Mouse (Mus musculus): Measurements from ENCODE around the gene N4bp1. TPM values are rescaled to one million over a fixed set of nuclear protein-coding genes. Genes with fewer than 3 reads are reported as not detected.
A peak's percentile ranks its signal among the peaks of the same experiment; 100 is the strongest.

N4bp1 gene
- polyA plus RNA-seq, 1 experiment, result 7.6 TPM

DNA sequence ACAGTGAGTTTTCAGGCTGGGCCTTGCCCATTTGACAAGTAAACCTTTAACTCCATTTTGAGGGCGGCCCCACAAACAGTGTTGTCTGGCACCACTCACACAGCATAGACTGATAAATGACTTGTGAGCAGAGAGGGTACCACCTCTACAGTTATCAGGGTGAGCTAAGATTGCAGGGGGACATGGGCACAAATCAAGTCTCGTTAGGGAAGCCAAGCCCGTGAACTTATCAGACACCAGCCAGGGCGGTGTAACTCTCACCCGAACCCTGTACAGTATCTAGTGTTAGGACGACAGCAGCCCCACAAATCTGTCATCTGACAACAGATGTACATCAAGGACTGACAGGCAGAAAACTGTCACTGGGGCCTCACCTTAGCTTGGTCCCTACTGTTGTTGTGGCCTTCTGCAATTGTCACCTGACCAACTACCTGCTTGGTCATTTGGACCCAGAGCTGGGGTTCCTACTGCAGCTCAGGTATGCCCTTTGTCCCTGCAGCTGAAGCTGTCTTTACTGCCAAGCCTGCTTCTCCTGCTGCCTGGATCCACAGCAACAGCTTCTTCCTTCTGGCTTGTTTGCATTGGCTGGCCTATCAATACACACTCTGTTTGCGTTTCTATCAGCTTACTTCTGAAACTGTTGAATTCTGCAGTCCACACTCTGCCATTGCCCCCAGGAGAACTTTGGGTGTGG lies 12.8 kb upstream of the N4bp1 start:
- Histone ChIP-seq H3K79me2 (ENCODE audit: control insufficient read depth, insufficient read depth) (no peaks in the 10 kb centered on the region), H3K27me3 (ENCODE audit: control insufficient read depth, insufficient read depth, insufficient read length) (no peaks in the 10 kb centered on the region), H3K36me3 (ENCODE audit: control insufficient read depth, insufficient read depth) (no peaks in the 10 kb centered on the region), H3K4me2 (ENCODE audit: low read depth) (no peak overlapping the region), H3ac (ENCODE audit: control insufficient read depth, insufficient read length) (no peak overlapping the region), H3K4me3 (no peak overlapping the region)
- TF ChIP-seq CEBPB (IDR thresholded peaks at IDR 0.05; ENCODE audit: insufficient read depth, poor library complexity, severe bottlenecking), result no peak
- TF ChIP-seq SRF (IDR thresholded peaks at IDR 0.05; ENCODE audit: control insufficient read depth, insufficient read length, low read depth), result no peak
- no peak for TF ChIP-seq REST (IDR thresholded peaks at IDR 0.05; ENCODE audit: insufficient read depth, insufficient read length)
- no peak for TF ChIP-seq MYOD1 (IDR thresholded peaks at IDR 0.05; ENCODE audit: control insufficient read depth in 1 of 3, insufficient read length in 2 of 3, low read depth in 2 of 3)
- TF ChIP-seq TCF12 (IDR thresholded peaks at IDR 0.05; ENCODE audit: insufficient read depth, poor library complexity, severe bottlenecking), result no peak
- TF ChIP-seq TCF3 (IDR thresholded peaks at IDR 0.05; ENCODE audit: insufficient read length, low read depth), result no peak
- no peak for TF ChIP-seq USF1 (IDR thresholded peaks at IDR 0.05; ENCODE audit: low read depth)
- no peak for TF ChIP-seq MAX (IDR thresholded peaks at IDR 0.05; ENCODE audit: low read depth)
- TF ChIP-seq MYOG (IDR thresholded peaks at IDR 0.05; ENCODE audit: control insufficient read depth in 1 of 3, insufficient read depth in 1 of 3, insufficient read length in 2 of 3, low read depth in 2 of 3), result no peak
- TF ChIP-seq POLR2AphosphoS2 (IDR thresholded peaks at IDR 0.05; ENCODE audit: insufficient read length, low read depth), result no peak
- no peak for TF ChIP-seq E2F4 (IDR thresholded peaks at IDR 0.05; ENCODE audit: insufficient read depth)
- no peak for TF ChIP-seq POLR2A (IDR thresholded peaks at IDR 0.05; ENCODE audit: insufficient read length, low read depth)

DNA sequence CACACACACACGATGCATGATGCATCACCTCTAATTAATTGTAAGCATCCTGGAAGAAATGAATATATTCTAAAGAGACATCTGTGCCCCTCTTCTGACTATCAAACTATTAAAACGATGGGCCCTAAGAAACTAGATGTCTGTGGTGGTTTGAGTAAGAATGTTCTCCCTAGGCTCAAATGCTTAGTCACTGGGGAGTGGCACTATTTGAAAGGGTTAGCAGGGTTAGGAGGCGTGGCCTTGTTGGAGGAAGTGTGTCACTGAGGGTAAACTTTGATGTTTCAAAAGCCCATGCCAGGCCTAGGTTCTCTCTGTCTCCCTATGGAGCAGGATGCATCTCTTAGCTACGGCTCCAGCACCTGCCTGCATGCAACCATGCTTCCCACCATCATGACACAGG lies 10.3 kb upstream of the N4bp1 start:
- Histone ChIP-seq H3K27me3 (ENCODE audit: control insufficient read depth, insufficient read depth, insufficient read length) (no peaks in the 10 kb centered on the region), H3ac (ENCODE audit: control insufficient read depth, insufficient read length) (no peak overlapping the region), H3K4me3 (no peak overlapping the region), H3K4me2 (ENCODE audit: low read depth) (no peak overlapping the region), H3K36me3 (ENCODE audit: control insufficient read depth, insufficient read depth) (no peaks in the 10 kb centered on the region), H3K79me2 (ENCODE audit: control insufficient read depth, insufficient read depth) (no peaks in the 10 kb centered on the region)
- TF ChIP-seq POLR2A (IDR thresholded peaks at IDR 0.05; ENCODE audit: insufficient read length, low read depth) (no peak), MYOD1 (IDR thresholded peaks at IDR 0.05; ENCODE audit: control insufficient read depth in 1 of 3, insufficient read length in 2 of 3, low read depth in 2 of 3) (no peak), MYOG (IDR thresholded peaks at IDR 0.05; ENCODE audit: control insufficient read depth in 1 of 3, insufficient read depth in 1 of 3, insufficient read length in 2 of 3, low read depth in 2 of 3) (no peak), SRF (IDR thresholded peaks at IDR 0.05; ENCODE audit: control insufficient read depth, insufficient read length, low read depth) (no peak), REST (IDR thresholded peaks at IDR 0.05; ENCODE audit: insufficient read depth, insufficient read length) (no peak), POLR2AphosphoS2 (IDR thresholded peaks at IDR 0.05; ENCODE audit: insufficient read length, low read depth) (no peak), TCF12 (IDR thresholded peaks at IDR 0.05; ENCODE audit: insufficient read depth, poor library complexity, severe bottlenecking) (no peak), MAX (IDR thresholded peaks at IDR 0.05; ENCODE audit: low read depth) (no peak), USF1 (IDR thresholded peaks at IDR 0.05; ENCODE audit: low read depth) (no peak)

DNA sequence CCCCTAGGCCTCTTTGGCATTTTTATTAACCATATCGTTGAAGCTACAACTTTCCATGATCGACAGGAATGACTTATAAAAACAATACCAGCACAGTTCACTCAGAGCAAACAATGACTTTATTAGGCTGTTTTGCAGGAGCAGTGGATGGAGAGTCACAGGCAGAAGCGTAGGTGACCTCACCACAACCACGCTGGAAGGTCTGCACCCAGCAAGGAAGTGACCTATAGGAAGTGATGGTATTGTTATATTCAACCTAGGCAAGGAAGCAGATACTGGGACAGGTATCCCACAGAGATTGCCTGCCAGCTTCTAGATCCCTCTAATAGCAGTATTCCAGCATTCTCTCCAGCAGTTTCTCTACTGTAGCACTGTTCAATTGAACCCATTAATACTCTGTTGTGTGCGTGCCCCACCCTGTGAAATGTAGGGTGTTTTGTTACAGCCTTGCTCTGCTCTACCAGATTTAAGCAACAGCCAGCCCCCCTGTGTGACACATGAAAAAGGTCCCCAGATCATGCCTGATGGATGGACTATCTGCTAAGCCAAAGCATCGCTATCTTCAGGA lies 9.2 kb upstream of the N4bp1 start:
- TF ChIP-seq TCF12 (IDR thresholded peaks at IDR 0.05; ENCODE audit: insufficient read depth, poor library complexity, severe bottlenecking), result no peak
- TF ChIP-seq MAX (IDR thresholded peaks at IDR 0.05; ENCODE audit: low read depth), result no peak
- no peak for TF ChIP-seq TCF3 (IDR thresholded peaks at IDR 0.05; ENCODE audit: insufficient read length, low read depth)
- TF ChIP-seq POLR2AphosphoS2 (IDR thresholded peaks at IDR 0.05; ENCODE audit: insufficient read length, low read depth), result no peak
- no peak for TF ChIP-seq USF1 (IDR thresholded peaks at IDR 0.05; ENCODE audit: low read depth)
- TF ChIP-seq MYOG (IDR thresholded peaks at IDR 0.05; ENCODE audit: control insufficient read depth in 1 of 3, insufficient read depth in 1 of 3, insufficient read length in 2 of 3, low read depth in 2 of 3), result no peak
- TF ChIP-seq REST (IDR thresholded peaks at IDR 0.05; ENCODE audit: insufficient read depth, insufficient read length), result no peak
- no peak for TF ChIP-seq E2F4 (IDR thresholded peaks at IDR 0.05; ENCODE audit: insufficient read depth)
- Histone ChIP-seq H3ac (ENCODE audit: control insufficient read depth, insufficient read length) (no peak overlapping the region), H3K36me3 (ENCODE audit: control insufficient read depth, insufficient read depth) (no peaks in the 10 kb centered on the region), H3K79me2 (ENCODE audit: control insufficient read depth, insufficient read depth) (no peaks in the 10 kb centered on the region), H3K4me3 (no peak overlapping the region), H3K27me3 (ENCODE audit: control insufficient read depth, insufficient read depth, insufficient read length) (no peaks in the 10 kb centered on the region), H3K4me2 (ENCODE audit: low read depth) (no peak overlapping the region)

DNA sequence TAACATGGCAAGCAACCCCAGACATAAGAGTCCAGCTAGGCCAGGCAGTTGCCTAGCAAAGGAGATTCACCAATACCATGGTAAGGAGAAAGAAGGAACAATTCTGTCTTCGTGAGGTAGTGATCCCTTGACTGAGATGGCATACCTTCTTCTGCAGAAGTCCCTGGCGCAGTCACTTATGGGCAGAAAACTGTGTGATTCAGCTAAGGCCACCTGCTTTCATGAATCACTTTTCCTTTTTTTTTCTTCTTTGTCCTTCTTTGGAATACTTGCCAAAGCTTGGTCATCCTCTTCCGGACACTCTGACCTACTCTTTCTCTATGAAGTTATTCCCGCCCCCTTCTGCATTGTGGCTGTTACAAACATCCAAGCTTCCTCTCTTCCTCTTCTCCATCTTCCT lies 8.5 kb upstream of the N4bp1 start:
- no peak overlapping the region for H3K4me2 ChIP-seq (ENCODE audit: low read depth)
- H3K27me3 ChIP-seq (ENCODE audit: control insufficient read depth, insufficient read depth, insufficient read length), result no peaks in the 10 kb centered on the region
- TF ChIP-seq REST (IDR thresholded peaks at IDR 0.05; ENCODE audit: insufficient read depth, insufficient read length) (no peak), USF1 (IDR thresholded peaks at IDR 0.05; ENCODE audit: low read depth) (no peak), TCF3 (IDR thresholded peaks at IDR 0.05; ENCODE audit: insufficient read length, low read depth) (no peak), MYOD1 (IDR thresholded peaks at IDR 0.05; ENCODE audit: control insufficient read depth in 1 of 3, insufficient read length in 2 of 3, low read depth in 2 of 3) (peak in 1 of 3 experiments; percentile 43)
- no peak overlapping the region for H3ac ChIP-seq (ENCODE audit: control insufficient read depth, insufficient read length)
- H3K79me2 ChIP-seq (ENCODE audit: control insufficient read depth, insufficient read depth), result no peaks in the 10 kb centered on the region
- H3K36me3 ChIP-seq (ENCODE audit: control insufficient read depth, insufficient read depth), result no peaks in the 10 kb centered on the region
- H3K4me3 ChIP-seq, result no peak overlapping the region

DNA sequence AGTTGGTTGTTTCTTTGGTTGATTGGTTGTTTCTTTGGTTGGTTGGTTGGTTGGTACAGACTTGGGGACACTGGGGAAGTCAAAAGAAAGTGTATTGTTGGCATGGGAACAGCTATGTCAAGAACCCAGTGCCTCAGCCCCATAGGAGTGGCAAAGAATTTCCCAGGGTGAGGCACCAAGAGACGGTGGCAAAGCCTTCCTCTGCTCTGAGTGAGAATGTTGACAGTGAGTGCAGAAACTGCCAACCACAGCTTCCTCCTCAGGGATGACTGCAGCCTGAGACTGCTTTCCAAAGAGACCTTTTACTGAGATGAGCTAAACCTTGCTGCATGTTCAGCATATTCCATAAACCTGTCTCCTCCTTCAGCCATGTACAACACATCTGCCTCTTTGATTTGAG lies 6.5 kb upstream of the N4bp1 start:
- TF ChIP-seq POLR2AphosphoS2 (IDR thresholded peaks at IDR 0.05; ENCODE audit: insufficient read length, low read depth), result no peak
- no peak for TF ChIP-seq MYOD1 (IDR thresholded peaks at IDR 0.05; ENCODE audit: control insufficient read depth in 1 of 3, insufficient read length in 2 of 3, low read depth in 2 of 3)
- TF ChIP-seq TCF12 (IDR thresholded peaks at IDR 0.05; ENCODE audit: insufficient read depth, poor library complexity, severe bottlenecking), result no peak
- TF ChIP-seq TCF3 (IDR thresholded peaks at IDR 0.05; ENCODE audit: insufficient read length, low read depth), result no peak
- no peak for TF ChIP-seq CEBPB (IDR thresholded peaks at IDR 0.05; ENCODE audit: insufficient read depth, poor library complexity, severe bottlenecking)
- no peak for TF ChIP-seq POLR2A (IDR thresholded peaks at IDR 0.05; ENCODE audit: insufficient read length, low read depth)
- no peak for TF ChIP-seq MYOG (IDR thresholded peaks at IDR 0.05; ENCODE audit: control insufficient read depth in 1 of 3, insufficient read depth in 1 of 3, insufficient read length in 2 of 3, low read depth in 2 of 3)
- no peak for TF ChIP-seq REST (IDR thresholded peaks at IDR 0.05; ENCODE audit: insufficient read depth, insufficient read length)
- TF ChIP-seq SRF (IDR thresholded peaks at IDR 0.05; ENCODE audit: control insufficient read depth, insufficient read length, low read depth), result no peak
- no peak for TF ChIP-seq MAX (IDR thresholded peaks at IDR 0.05; ENCODE audit: low read depth)
- TF ChIP-seq USF1 (IDR thresholded peaks at IDR 0.05; ENCODE audit: low read depth), result no peak
- Histone ChIP-seq H3K4me3 (no peak overlapping the region), H3K4me2 (ENCODE audit: low read depth) (no peak overlapping the region), H3K36me3 (ENCODE audit: control insufficient read depth, insufficient read depth) (no peaks in the 10 kb centered on the region), H3ac (ENCODE audit: control insufficient read depth, insufficient read length) (no peak overlapping the region), H3K79me2 (ENCODE audit: control insufficient read depth, insufficient read depth) (no peaks in the 10 kb centered on the region), H3K27me3 (ENCODE audit: control insufficient read depth, insufficient read depth, insufficient read length) (no peaks in the 10 kb centered on the region)

Data from myocyte (in vitro differentiated cells).